Mouse (Mus musculus): ENCODE data around the gene Slc44a3. TPM values are rescaled to one million over a fixed set of nuclear protein-coding genes. Genes with fewer than 3 reads are reported as not detected.
"Not testable (repeated sequence)": the region's sequence is repeated elsewhere in the genome, so short reads cannot be mapped to it uniquely, and the experiment has no call there.

Slc44a3 gene
- polyA plus RNA-seq, 1 experiment = 0.20 TPM

GRCm38 (mm10) chr3:121553294-121553693, 21.1 kb upstream of the Slc44a3 start:
- Histone ChIP-seq H3K4me3 (ENCODE audit: insufficient read depth, poor library complexity, severe bottlenecking) (no peak overlapping the region), H3K79me2 (ENCODE audit: control insufficient read depth, insufficient read depth) (no peaks in the 10 kb centered on the region), H3ac (ENCODE audit: control insufficient read depth, insufficient read length, low read depth) (no peak overlapping the region), H3K36me3 (ENCODE audit: control insufficient read depth, insufficient read depth) (no peaks in the 10 kb centered on the region), H3K79me3 (ENCODE audit: low read depth) (no peaks in the 10 kb centered on the region), H3K27me3 (ENCODE audit: control insufficient read depth, insufficient read depth, insufficient read length) (no peaks in the 10 kb centered on the region)
- TF ChIP-seq CTCF (IDR thresholded peaks at IDR 0.05; ENCODE audit: control insufficient read depth, insufficient read depth, insufficient read length) (no peak), USF1 (IDR thresholded peaks at IDR 0.05; ENCODE audit: low read depth) (no peak), CEBPB (IDR thresholded peaks at IDR 0.05; ENCODE audit: low read depth) (no peak), MYOD1 (IDR thresholded peaks at IDR 0.05; ENCODE audit: control insufficient read depth, insufficient read length, low read depth) (peak; percentile 46), MAX (IDR thresholded peaks at IDR 0.05) (peak; percentile 30), MYOG (IDR thresholded peaks at IDR 0.05; ENCODE audit: control insufficient read depth, extremely low read depth, insufficient read length) (no peak), FOSL1 (IDR thresholded peaks at IDR 0.05; ENCODE audit: insufficient read depth, low read length, poor library complexity, severe bottlenecking) (no peak)

- Histone ChIP-seq H3ac (ENCODE audit: control insufficient read depth, insufficient read length, low read depth) (peak overlapping the region; percentile 6), H3K79me3 (ENCODE audit: low read depth) (no peaks in the 10 kb centered on the region), H3K27me3 (ENCODE audit: control insufficient read depth, insufficient read depth, insufficient read length) (no peaks in the 10 kb centered on the region), H3K4me3 (ENCODE audit: insufficient read depth, poor library complexity, severe bottlenecking) (no peak overlapping the region), H3K79me2 (ENCODE audit: control insufficient read depth, insufficient read depth) (no peaks in the 10 kb centered on the region), H3K36me3 (ENCODE audit: control insufficient read depth, insufficient read depth) (no peaks in the 10 kb centered on the region)
- peak; percentile 8 for TF ChIP-seq MAX (IDR thresholded peaks at IDR 0.05)
- no peak for TF ChIP-seq CEBPB (IDR thresholded peaks at IDR 0.05; ENCODE audit: low read depth)
Measured at GRCm38 (mm10) chr3:121552723-121553122, 20.5 kb upstream of the Slc44a3 start.

GRCm38 (mm10) chr3:121550370-121550769, 18.2 kb upstream of the Slc44a3 start:
- no peaks in the 10 kb centered on the region for H3K36me3 ChIP-seq (ENCODE audit: control insufficient read depth, insufficient read depth)
- no peak overlapping the region for H3ac ChIP-seq (ENCODE audit: control insufficient read depth, insufficient read length, low read depth)
- no peak overlapping the region for H3K4me3 ChIP-seq (ENCODE audit: insufficient read depth, poor library complexity, severe bottlenecking)
- TF ChIP-seq USF1 (IDR thresholded peaks at IDR 0.05; ENCODE audit: low read depth) = no peak
- peak; percentile 33 for TF ChIP-seq CTCF (IDR thresholded peaks at IDR 0.05; ENCODE audit: control insufficient read depth, insufficient read depth, insufficient read length)
- no peaks in the 10 kb centered on the region for H3K79me2 ChIP-seq (ENCODE audit: control insufficient read depth, insufficient read depth)
- H3K79me3 ChIP-seq (ENCODE audit: low read depth) = no peaks in the 10 kb centered on the region
- H3K27me3 ChIP-seq (ENCODE audit: control insufficient read depth, insufficient read depth, insufficient read length) = no peaks in the 10 kb centered on the region

GRCm38 (mm10) chr3:121547851-121548624, 15.8 kb upstream of the Slc44a3 start:
- Histone ChIP-seq H3ac (ENCODE audit: control insufficient read depth, insufficient read length, low read depth) (peak overlapping the region; percentile 19), H3K79me2 (ENCODE audit: control insufficient read depth, insufficient read depth) (no peaks in the 10 kb centered on the region), H3K36me3 (ENCODE audit: control insufficient read depth, insufficient read depth) (no peaks in the 10 kb centered on the region), H3K79me3 (ENCODE audit: low read depth) (no peaks in the 10 kb centered on the region), H3K4me3 (ENCODE audit: insufficient read depth, poor library complexity, severe bottlenecking) (no peak overlapping the region), H3K27me3 (ENCODE audit: control insufficient read depth, insufficient read depth, insufficient read length) (no peaks in the 10 kb centered on the region)
- TF ChIP-seq CEBPB (IDR thresholded peaks at IDR 0.05; ENCODE audit: low read depth) = no peak
- no peak for TF ChIP-seq MYOG (IDR thresholded peaks at IDR 0.05; ENCODE audit: control insufficient read depth, extremely low read depth, insufficient read length)
- TF ChIP-seq USF1 (IDR thresholded peaks at IDR 0.05; ENCODE audit: low read depth) = no peak
- no peak for TF ChIP-seq FOSL1 (IDR thresholded peaks at IDR 0.05; ENCODE audit: insufficient read depth, low read length, poor library complexity, severe bottlenecking)
- no peak for TF ChIP-seq MYOD1 (IDR thresholded peaks at IDR 0.05; ENCODE audit: control insufficient read depth, insufficient read length, low read depth)
- TF ChIP-seq MAX (IDR thresholded peaks at IDR 0.05) = no peak
- TF ChIP-seq CTCF (IDR thresholded peaks at IDR 0.05; ENCODE audit: control insufficient read depth, insufficient read depth, insufficient read length) = no peak

GRCm38 (mm10) chr3:121540621-121541020, 8.4 kb upstream of the Slc44a3 start:
- TF ChIP-seq CEBPB (IDR thresholded peaks at IDR 0.05; ENCODE audit: low read depth) = no peak
- H3K36me3 ChIP-seq (ENCODE audit: control insufficient read depth, insufficient read depth) = no peaks in the 10 kb centered on the region
- H3K79me2 ChIP-seq (ENCODE audit: control insufficient read depth, insufficient read depth) = no peaks in the 10 kb centered on the region
- no peaks in the 10 kb centered on the region for H3K79me3 ChIP-seq (ENCODE audit: low read depth)
- no peaks in the 10 kb centered on the region for H3K27me3 ChIP-seq (ENCODE audit: control insufficient read depth, insufficient read depth, insufficient read length)
- no peak overlapping the region for H3K4me3 ChIP-seq (ENCODE audit: insufficient read depth, poor library complexity, severe bottlenecking)
- no peak overlapping the region for H3ac ChIP-seq (ENCODE audit: control insufficient read depth, insufficient read length, low read depth)

- no peak overlapping the region for H3K4me3 ChIP-seq (ENCODE audit: insufficient read depth, poor library complexity, severe bottlenecking)
- no peak overlapping the region for H3ac ChIP-seq (ENCODE audit: control insufficient read depth, insufficient read length, low read depth)
- no peaks in the 10 kb centered on the region for H3K36me3 ChIP-seq (ENCODE audit: control insufficient read depth, insufficient read depth)
- H3K27me3 ChIP-seq (ENCODE audit: control insufficient read depth, insufficient read depth, insufficient read length) = no peaks in the 10 kb centered on the region
- TF ChIP-seq MYOD1 (IDR thresholded peaks at IDR 0.05; ENCODE audit: control insufficient read depth, insufficient read length, low read depth) = no peak
- TF ChIP-seq CEBPB (IDR thresholded peaks at IDR 0.05; ENCODE audit: low read depth) = no peak
- TF ChIP-seq CTCF (IDR thresholded peaks at IDR 0.05; ENCODE audit: control insufficient read depth, insufficient read depth, insufficient read length) = no peak
- TF ChIP-seq MYOG (IDR thresholded peaks at IDR 0.05; ENCODE audit: control insufficient read depth, extremely low read depth, insufficient read length) = no peak
- no peak for TF ChIP-seq MAX (IDR thresholded peaks at IDR 0.05)
- no peaks in the 10 kb centered on the region for H3K79me3 ChIP-seq (ENCODE audit: low read depth)
- no peaks in the 10 kb centered on the region for H3K79me2 ChIP-seq (ENCODE audit: control insufficient read depth, insufficient read depth)
Measured at GRCm38 (mm10) chr3:121539871-121540431, 7.7 kb upstream of the Slc44a3 start.

- not testable (repeated sequence) for H3K27me3 ChIP-seq (ENCODE audit: control insufficient read depth, insufficient read depth, insufficient read length); H3K79me2 ChIP-seq (ENCODE audit: control insufficient read depth, insufficient read depth); H3ac ChIP-seq (ENCODE audit: control insufficient read depth, insufficient read length, low read depth); H3K79me3 ChIP-seq (ENCODE audit: low read depth); H3K4me3 ChIP-seq (ENCODE audit: insufficient read depth, poor library complexity, severe bottlenecking); H3K36me3 ChIP-seq (ENCODE audit: control insufficient read depth, insufficient read depth)
Measured at GRCm38 (mm10) chr3:121538847-121539246, 6.6 kb upstream of the Slc44a3 start.
